Mouse (Mus musculus) ES-CJ7 (cell line): ENCODE results near the gene Cald1.

Source experiments
- DNase-seq: peaks from one replicate; pipeline ENCODE4 v3.0.0; 2011; ENCODE audit warnings: low read depth, low spot score

Cald1 gene

DNA sequence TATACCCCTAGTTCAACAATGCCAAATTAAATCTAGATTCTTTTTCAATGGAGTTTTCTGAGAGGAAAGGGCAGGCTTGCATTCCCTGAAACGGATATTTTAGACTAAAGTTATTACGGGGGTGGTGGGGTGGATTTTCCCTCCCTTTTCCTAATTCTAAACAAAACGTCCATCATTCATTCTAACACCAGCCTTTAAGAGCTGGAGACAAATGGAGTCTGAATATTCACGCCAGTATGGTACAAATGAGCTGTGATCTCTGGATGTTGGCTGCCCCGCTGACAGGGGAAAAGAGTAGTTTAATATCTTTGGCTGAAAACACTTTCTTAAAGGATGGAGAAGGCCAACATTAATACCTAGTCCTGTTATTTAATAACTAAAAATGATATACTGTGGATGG is 66.4 kb downstream of the Cald1 start:
- DNase-seq = no peak

DNA sequence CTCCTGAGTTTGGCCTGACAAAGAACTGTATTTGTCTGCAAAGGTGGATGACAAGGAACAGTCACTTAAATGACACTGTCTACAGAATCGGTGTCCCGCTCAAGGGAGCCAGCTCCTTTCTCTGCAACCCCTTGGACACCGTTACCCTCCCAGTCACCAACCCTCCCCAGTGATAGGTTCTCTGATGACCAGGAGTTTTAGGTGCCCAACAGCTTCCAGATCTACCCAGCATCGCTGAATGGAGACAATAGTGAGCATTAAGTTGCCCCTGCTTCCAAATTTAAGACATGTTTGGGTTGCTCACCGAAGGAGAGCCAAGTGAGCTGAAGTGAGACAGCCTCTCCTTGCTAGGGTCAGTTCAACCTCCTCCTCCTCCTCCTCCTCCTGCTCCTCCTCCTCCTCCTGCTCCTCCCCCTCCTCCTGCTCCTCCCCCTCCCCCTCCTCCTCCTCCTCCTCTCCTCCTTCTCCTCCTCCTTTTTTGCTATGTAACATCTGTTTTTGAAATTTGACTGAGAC is 70.5 kb downstream of the Cald1 start:
- no peak for DNase-seq

DNA sequence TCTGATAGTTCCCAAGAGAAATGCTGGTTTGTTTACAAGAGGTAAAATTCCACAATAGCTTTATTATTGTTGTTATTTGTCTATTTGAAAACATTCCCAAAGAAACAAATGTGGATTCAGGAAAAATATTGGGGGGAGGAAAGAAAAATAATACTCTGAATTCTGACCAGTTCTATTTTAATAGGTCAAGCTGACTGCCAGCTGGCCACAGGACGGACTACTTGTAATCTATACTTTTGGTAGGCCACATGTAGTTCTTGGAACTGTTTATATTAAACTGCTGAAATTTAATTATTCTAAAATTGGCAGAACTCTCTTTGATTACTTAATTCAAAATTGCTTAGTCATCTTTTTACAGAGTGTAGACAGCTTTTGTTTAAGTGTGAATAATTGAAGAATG is 73.1 kb downstream of the Cald1 start:
- no peak for DNase-seq

DNA sequence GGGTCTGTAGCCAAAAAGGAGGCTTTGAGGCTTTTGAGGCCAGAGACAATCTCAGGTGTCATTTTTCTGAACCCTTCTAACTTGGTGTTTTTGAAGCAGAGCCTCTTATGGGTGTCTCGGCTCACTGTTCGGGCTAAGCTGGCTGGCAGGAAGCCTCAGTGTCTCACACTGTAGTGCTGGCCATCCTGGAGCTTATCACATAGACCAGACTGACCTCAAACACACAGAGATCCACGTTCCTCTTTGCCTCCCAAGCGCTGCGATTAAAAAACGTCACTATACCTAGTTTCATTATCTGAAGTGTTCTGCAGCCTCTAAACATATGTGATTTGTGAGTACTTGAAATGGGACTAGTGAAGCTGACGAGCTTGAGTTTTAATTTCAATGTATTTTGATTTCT is 76.1 kb downstream of the Cald1 start:
- DNase-seq = no peak

DNA sequence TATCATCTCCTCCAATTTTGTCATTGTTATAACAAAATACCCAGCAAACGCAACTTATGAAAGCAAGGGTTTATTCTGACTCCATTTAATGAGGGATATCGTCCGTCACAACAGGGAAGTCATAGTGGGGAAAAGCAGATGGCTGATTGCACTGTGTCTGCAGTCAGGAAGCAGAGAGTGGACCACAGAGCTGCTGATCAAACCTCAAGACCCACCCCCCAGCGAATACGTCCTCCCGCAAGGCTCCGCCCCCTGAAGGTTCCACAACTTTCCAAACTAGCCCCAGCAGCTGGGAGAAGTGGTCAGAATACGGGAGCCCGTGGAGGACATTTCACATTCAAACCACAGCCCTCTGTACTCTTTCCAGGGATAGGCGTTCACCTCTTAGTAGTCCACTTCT is 76.6 kb downstream of the Cald1 start:
- no peak for DNase-seq

DNA sequence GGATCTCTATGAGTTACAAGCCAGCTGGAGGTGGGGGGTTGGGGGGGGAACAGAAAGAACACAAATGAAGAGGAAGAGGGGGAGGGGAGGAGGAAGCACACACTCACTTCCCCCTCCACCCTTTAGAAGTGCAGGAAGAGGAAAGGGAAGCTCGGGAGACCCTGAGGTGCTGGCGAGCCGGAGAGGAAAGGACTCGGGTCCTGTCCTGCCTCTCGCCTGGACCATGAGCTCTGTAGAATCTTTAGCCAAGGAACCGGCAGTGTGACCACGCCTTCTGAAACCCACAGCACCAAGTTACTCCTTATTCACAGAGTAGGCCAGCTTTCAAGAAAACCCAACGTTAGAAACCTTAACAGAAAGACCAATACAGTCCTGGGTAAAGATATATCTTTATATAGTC is 83.8 kb downstream of the Cald1 start:
- DNase-seq = no peak

DNA sequence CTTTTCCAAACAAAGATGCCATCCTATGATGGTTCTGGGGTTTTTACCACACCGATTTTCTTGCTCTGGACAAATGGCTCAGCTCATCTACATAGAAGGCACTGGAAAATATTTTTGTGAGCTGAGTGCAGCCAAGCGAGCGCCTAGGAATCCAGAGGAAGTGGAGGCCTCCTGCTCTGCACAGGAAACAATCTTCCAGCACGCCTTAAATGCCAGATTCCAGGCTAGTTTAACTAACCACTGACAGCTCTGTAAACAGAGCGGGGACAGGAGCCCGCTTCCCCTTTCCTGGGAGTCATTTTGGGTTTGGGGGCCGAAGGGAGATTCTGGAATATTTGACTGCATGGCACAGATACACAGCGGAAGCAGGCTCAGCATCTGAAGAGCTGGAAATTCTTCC is 86.6 kb downstream of the Cald1 start:
- DNase-seq = no peak

DNA sequence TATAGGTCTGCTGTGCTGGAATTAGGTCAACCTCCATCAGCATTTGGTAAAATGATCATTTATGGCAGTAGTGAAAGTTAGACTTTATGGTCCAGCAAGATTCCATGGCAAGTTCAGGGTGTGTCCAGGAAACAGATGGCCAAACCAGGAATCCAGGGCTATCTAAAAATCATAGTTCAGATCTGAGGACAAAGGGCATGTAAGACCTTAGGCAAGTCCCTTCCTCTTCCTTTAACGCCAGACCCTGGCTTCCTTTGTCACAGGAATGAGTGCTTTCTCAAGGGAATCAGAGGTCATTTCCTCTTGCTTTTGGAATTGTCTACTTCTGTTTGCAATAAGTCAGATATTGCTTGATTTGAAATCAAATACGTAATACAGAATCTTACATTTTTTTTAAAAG is 90.7 kb downstream of the Cald1 start:
- DNase-seq = no peak

DNA sequence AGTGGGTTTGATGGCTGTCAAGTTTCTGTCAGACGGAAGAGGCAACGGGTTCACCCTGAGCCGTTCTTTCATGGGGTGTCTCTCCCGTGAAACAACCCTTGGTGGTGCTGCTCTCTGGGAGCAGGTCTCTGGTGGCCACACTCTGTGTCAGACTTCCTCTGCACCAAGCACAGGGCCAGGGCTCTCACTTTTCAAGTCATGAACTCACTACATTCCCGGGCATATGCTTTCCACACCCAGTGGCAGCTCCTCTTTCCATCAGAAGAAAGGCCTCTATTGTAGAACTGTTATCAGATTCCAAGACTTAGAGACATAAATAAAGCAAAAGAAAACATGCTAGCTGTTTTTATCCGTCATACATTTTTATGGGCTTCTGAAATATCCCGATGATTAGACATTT is 93.1 kb downstream of the Cald1 start:
- no peak for DNase-seq

DNA sequence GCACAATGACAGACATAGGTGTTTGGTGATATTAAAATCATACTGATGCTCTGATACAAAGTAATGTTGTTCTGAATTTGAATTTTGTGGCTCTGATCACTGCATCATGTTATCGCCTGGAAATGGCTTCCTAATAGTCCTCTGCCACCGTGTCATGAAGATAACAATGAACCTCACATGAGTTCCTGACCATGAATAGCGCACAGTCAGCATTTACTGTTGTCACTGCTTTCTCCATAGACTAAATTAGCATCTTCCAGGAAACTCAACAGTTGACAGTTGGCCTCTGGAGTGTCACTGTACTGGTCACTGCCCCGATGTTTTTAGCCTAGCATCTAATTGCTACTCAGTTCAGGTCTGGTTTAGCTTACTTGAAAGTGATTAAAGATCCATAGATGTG is 95.8 kb downstream of the Cald1 start:
- DNase-seq = no peak

DNA sequence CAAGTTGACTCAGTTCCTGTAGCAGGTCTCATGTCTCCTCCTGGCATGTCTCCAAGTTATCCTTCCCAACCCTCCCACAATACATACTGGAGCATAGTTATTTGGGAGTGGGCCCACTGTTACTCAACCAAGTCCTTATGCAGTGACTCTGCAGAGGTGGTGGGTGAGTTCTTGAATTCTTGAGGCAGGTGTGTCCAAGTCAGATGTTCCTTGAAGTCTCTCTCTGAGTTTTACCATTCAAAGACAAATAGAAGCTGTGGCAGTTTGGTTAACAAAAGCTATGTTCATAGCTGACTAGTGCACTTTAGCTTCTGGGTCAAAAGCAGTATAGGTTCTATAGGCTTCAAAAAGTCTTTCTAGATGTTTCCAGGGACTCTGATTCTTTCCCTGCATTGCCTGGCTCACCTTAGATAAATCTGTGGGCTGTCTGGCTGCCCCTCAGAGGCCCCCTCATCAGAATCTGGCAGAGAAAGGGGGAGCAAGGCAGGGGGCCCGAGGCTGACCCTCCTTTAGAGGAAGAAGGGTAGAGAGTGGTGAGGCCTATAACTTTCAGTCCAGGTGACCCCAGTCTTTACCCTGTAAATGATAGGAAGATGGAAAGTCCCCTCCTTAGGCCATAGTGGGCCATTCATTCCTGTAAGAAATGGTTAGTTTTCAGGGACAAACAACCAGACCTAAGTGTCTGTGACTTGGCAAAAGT is 105.3 kb downstream of the Cald1 start:
- peak; percentile 57 for DNase-seq

DNA sequence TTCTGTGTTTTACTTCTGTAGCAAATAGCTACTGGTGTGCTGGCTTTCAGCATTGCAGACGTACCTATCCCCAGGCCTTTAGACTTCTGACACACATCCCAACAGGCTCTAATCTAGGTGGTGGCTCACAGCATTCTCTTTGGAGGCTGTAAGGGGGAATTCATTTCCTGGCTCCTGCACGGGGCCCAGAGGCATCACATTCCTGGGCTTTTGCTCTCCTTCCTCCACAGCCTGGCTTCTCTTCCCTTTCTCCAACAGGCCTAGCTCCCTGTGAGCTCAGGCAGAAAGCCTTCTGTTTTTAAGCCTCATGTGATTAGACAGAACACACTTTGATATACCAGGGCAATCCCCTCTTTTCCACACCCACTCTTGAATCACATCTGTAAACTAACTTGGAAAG is 109.2 kb downstream of the Cald1 start:
- no peak for DNase-seq

DNA sequence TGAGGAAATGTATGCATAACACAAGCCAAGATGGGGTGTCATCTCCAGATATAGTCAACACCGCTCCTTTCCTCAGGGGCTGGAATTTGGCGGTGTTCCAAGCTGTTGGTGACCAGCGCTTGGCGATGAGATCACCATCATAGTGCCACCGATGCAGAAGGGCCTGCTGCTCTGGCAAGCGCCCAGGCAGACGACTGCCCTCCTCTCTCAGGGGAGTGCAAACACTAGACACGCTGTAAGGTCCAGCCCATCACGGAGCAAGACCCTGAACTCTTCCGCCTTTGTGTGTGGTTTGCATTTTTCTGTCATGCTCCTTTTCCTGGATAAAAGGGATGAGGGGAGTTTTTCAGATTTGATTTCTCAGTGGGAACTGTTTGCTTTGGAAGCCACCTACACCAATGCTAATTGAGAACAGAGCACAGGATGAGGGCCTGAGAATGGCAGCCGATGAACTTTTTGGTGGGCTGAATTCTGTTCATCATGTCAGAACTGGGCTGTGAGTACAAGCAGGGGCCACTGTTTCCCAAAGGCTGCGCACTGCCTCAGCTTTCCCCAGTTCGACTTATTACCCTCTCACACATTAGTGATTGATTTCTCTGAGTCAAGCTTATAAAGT is 110.5 kb downstream of the Cald1 start:
- no peak for DNase-seq

DNA sequence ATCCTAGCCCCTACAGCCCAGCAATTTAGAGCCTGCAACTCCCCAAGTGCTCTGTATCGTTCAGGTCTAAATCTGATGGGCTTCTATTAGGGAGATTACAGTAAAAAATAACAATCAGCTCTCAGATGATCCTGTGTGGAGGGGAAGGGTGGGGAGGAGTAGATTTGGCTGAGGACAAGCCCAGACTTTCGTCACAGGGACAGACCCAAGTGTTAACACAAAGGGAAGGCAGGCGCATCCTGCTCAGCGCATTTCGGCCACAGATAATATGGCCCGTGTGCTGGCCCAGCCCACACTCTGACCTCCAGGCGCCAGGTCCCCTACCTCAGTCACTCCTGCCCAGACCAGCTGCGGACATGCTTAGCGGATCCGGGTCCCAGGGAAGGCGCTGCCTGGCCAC is 111.0 kb downstream of the Cald1 start:
- peak; percentile 83 for DNase-seq

DNA sequence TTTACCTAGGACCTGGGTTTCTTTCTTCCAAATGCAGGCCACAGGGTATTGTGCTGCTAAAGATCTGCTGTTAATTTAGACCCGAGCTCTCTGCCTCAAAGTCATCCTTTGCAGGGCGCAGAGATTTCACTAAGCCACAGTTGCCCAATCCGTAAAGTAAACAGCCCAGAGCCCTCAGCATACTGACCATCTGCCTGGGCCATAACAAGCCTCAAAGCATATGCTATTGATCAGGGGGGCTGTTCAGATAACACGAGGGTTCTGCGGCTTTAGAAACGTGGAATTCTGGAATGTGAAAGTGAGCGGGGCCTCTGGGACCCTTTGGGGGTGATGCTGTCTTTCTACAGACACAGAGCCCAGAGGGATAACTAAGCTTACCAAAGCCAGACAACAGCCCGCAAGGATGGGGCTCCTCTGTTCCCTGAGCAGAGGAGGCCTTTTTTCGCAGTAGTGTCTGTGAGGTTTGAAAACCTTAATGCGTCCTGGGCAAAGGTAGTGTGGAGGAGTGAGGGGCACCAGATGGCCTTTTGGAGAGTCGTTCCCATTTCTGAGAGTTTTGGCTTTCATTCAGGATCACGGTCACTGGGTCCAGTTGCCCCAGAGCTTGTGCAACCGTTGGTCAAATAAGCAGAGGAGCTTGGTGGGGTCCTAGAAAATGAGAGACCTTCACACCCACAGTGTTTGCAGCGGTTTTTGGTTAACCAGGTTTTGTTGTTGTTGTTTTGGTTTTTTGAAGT is 111.8 kb downstream of the Cald1 start:
- DNase-seq = no peak

DNA sequence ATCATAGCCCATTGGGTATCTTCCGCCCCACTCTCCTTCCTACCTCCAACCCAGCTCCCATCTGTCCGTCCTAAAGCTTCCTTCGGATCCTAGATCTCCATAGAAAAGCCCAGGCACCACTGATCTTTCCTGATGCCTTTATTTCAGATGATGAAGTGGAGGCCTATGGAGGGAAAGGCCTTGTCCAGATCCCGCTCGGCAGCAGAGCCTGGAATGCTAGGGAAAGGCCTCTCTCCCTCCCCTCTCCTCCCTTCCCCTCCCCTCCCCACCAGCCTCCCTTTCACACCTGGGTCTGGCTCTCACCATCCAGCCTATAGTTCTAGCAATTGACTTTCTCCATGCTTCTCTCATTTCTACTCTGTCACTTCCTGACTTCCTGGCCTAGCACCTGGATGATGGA is 112.5 kb downstream of the Cald1 start:
- no peak for DNase-seq

DNA sequence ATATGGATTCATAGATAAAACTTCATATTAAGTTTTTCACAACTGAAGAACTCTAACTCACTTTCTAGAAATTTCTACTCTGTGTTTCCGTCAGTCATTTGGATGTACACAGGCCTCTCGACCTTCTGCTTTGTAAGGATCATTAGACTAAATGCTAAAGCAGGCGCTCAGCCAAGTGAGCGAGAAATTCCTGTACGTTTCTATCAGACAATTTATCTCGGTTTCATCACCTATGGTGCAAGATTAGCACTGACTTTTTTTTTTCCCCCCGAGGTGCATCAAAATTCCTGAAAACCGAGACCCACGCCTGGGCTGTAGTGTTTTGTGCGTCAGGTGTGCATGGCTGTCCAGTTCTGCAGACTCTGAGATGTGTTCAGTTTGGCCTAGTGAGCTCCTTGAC is 113.3 kb downstream of the Cald1 start:
- no peak for DNase-seq

DNA sequence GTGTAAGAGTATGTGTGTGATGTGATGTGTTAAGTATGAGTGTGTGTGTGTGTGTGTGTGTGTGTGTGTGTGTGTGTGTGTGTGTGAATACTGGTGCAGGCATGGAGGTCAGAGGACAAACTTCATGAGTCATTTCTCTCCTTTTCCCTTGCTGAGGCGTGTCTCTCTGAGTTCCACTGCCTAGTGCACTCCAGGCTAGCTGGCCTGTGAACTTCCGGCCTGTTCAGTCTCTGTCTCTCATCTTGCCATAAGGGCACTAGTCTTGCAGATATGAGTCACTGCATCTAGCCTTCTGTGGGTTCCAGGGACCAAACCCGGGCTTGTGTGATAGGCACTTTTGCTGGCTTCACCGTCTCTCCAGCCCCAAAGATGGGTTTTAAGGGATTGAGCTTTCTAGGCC is 114.9 kb downstream of the Cald1 start:
- no peak for DNase-seq

DNA sequence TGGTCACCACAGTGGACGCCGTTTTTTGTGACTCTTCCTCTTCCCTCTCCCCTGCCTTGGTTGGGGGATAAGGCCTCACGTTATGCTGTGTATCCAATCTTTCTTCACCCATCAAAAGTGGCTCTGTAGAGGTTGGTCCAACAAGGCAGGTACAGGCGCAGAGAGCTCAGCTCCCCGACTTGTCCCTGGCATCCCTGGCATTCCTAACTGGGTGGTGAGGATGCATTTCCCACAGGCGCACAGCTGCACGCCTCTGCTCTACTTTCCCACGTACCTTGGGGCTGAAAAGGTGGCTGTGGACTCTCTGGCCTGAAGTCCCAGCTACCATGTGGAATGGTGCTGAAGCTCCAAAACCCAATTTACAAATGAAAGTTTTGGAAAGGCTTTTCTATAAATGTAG is 115.5 kb downstream of the Cald1 start:
- no peak for DNase-seq

DNA sequence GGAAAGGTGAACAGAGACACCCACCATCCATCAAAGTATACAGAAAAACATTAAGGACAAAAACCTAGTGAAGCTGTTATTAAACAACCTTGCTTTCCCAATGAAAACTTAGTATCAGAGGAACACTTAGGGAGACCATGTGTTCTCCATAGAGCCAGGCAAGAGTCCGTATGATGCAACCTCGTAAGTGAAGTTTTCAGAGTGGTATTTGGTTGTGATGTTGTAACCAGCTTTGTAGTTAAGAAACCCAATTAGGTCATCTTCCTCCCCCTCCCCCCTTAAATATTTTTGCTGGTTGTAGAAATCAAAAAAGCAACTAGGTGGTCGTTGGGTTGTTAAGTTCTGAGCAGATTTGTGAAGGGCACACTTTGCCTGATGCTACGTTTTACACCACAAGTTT is 116.3 kb downstream of the Cald1 start:
- no peak for DNase-seq

DNA sequence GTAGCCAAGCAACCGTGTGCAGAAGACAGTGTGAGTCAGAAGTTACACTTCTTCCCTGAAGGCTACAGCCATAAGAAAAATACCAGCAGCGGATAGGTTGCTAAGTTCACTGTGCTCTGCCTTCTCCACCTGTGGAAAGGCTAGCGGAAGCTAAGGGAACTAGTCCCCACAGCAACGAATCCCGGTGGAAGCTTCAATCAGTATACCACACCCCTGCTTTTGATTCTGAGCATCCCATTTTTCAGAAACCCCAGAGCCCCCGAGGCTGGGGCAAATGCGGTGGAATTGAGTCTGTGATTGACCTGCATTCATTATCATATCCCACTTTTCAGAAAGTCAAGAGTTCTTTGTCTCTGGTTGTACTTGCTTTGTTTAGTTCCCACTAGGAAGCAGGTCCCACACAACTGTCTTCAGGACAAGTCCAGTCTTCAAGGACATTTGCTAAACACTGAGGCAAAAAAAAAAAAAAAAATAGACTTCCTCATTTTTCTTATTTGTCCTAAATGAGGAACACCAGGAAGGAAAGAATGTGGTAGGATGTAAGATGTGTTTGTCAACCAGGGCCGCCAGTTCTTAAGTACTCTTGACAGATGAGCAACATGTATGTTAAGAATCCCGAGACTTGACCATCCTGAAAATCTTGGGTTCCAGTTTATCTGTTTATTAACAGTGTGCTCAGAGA is 118.0 kb downstream of the Cald1 start:
- no peak for DNase-seq

DNA sequence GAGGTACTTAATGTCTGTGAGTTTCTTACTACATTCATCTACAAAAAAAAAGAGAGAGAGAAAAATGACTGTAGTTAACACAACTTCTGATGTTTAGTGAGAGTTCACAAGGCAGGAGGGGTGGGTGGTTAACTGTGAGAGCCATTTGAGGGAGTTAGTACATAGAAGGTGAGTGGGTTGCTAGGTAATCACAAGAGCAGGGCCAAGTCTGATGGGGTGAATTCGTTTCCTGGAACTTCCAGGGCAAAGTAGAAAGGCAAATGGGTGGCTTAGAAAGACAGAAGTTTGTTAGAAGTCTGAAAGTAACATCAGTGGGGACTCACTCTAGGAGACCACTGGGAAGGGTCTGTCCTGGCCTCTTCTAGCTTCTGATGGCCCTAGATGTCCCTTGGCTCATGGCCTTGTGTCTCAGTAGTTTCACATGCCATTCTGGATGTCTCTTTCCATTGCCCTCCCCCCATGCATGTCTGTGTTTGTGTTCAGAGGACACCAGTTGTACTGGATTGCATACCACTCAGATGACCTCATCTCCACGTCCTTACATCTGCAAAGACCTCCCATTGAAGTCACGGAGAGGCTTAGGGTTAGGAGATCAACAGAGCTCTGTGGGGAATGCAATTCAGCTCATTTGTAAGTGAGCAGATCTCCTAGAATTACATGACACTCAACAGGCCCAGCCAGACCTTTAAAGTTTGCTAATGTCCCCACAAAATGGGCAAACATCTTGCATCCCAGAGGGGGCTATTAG is 118.8 kb downstream of the Cald1 start:
- peak; percentile 89 for DNase-seq
